Mouse (Mus musculus): Measurements from ENCODE around the gene Adk. TPM values are rescaled to one million over a fixed set of nuclear protein-coding genes. Genes with fewer than 3 reads are reported as not detected.

The Adk gene
- polyA plus RNA-seq, 1 experiment = 27.3 TPM

- no peak overlapping the region for H3K27ac ChIP-seq (ENCODE audit: control insufficient read depth, insufficient read depth, low read depth, low read length, poor library complexity)
- no peak for TF ChIP-seq POLR2A (IDR thresholded peaks at IDR 0.05; ENCODE audit: borderline replicate concordance, control insufficient read depth, low read depth, low read length)
- TF ChIP-seq CTCF (IDR thresholded peaks at IDR 0.05; ENCODE audit: control insufficient read depth, insufficient read depth, low read length) = no peak
These were observed 331.5 kb downstream of the Adk start for GRCm38 (mm10) chr14:21383701-21384428.

GRCm38 (mm10) chr14:21399506-21399905, 347.1 kb downstream of the Adk start:
- TF ChIP-seq POLR2A (IDR thresholded peaks at IDR 0.05; ENCODE audit: borderline replicate concordance, control insufficient read depth, low read depth, low read length) (no peak), CTCF (IDR thresholded peaks at IDR 0.05; ENCODE audit: control insufficient read depth, insufficient read depth, low read length) (no peak)
- Histone ChIP-seq H3K27ac (ENCODE audit: control insufficient read depth, insufficient read depth, low read depth, low read length, poor library complexity) (no peak overlapping the region), H3K4me3 (replicated peaks; ENCODE audit: control insufficient read depth, low read depth, low read length) (no peak overlapping the region), H3K4me1 (ENCODE audit: control insufficient read depth, insufficient read depth, low read length) (no peaks in the 10 kb centered on the region)
- WGBS = 92% methylated on average over 7 of the region's 7 CpGs

More at GRCm38 (mm10) chr14:21383701-21384428, 331.5 kb downstream of the Adk start:
- 91% methylated on average over 5 of the region's 5 CpGs for WGBS
- no peak overlapping the region for H3K4me3 ChIP-seq (replicated peaks; ENCODE audit: control insufficient read depth, low read depth, low read length)
- no peaks in the 10 kb centered on the region for H3K4me1 ChIP-seq (ENCODE audit: control insufficient read depth, insufficient read depth, low read length)

GRCm38 (mm10) chr14:21402157-21402601, 349.8 kb downstream of the Adk start:
- WGBS = 80% methylated on average over 8 of the region's 8 CpGs
- no peak overlapping the region for H3K4me3 ChIP-seq (replicated peaks; ENCODE audit: control insufficient read depth, low read depth, low read length)
- TF ChIP-seq CTCF (IDR thresholded peaks at IDR 0.05; ENCODE audit: control insufficient read depth, insufficient read depth, low read length) (no peak), POLR2A (IDR thresholded peaks at IDR 0.05; ENCODE audit: borderline replicate concordance, control insufficient read depth, low read depth, low read length) (no peak)
- no peaks in the 10 kb centered on the region for H3K4me1 ChIP-seq (ENCODE audit: control insufficient read depth, insufficient read depth, low read length)
- no peak overlapping the region for H3K27ac ChIP-seq (ENCODE audit: control insufficient read depth, insufficient read depth, low read depth, low read length, poor library complexity)

- Histone ChIP-seq H3K4me1 (ENCODE audit: control insufficient read depth, insufficient read depth, low read length) (no peaks in the 10 kb centered on the region), H3K27ac (ENCODE audit: control insufficient read depth, insufficient read depth, low read depth, low read length, poor library complexity) (no peak overlapping the region), H3K4me3 (replicated peaks; ENCODE audit: control insufficient read depth, low read depth, low read length) (no peak overlapping the region)
- 89% methylated on average over 8 of the region's 8 CpGs for whole genome bisulfite sequencing
- TF ChIP-seq POLR2A (IDR thresholded peaks at IDR 0.05; ENCODE audit: borderline replicate concordance, control insufficient read depth, low read depth, low read length) (no peak), CTCF (IDR thresholded peaks at IDR 0.05; ENCODE audit: control insufficient read depth, insufficient read depth, low read length) (no peak)
These were observed 350.4 kb downstream of the Adk start for GRCm38 (mm10) chr14:21402621-21403405.

GRCm38 (mm10) chr14:21406946-21407345, 354.6 kb downstream of the Adk start:
- no peak for TF ChIP-seq CTCF (IDR thresholded peaks at IDR 0.05; ENCODE audit: control insufficient read depth, insufficient read depth, low read length)
- no peak for TF ChIP-seq POLR2A (IDR thresholded peaks at IDR 0.05; ENCODE audit: borderline replicate concordance, control insufficient read depth, low read depth, low read length)
- 91% methylated on average over 5 of the region's 5 CpGs for WGBS
- Histone ChIP-seq H3K4me3 (replicated peaks; ENCODE audit: control insufficient read depth, low read depth, low read length) (no peak overlapping the region), H3K27ac (ENCODE audit: control insufficient read depth, insufficient read depth, low read depth, low read length, poor library complexity) (no peak overlapping the region), H3K4me1 (ENCODE audit: control insufficient read depth, insufficient read depth, low read length) (no peaks in the 10 kb centered on the region)

GRCm38 (mm10) chr14:21408846-21409245, 356.5 kb downstream of the Adk start:
- no peak for TF ChIP-seq POLR2A (IDR thresholded peaks at IDR 0.05; ENCODE audit: borderline replicate concordance, control insufficient read depth, low read depth, low read length)
- no peak for TF ChIP-seq CTCF (IDR thresholded peaks at IDR 0.05; ENCODE audit: control insufficient read depth, insufficient read depth, low read length)
- no peak overlapping the region for H3K27ac ChIP-seq (ENCODE audit: control insufficient read depth, insufficient read depth, low read depth, low read length, poor library complexity)
- H3K4me3 ChIP-seq (replicated peaks; ENCODE audit: control insufficient read depth, low read depth, low read length) = no peak overlapping the region
- 80% methylated on average over 4 of the region's 4 CpGs for WGBS
- no peaks in the 10 kb centered on the region for H3K4me1 ChIP-seq (ENCODE audit: control insufficient read depth, insufficient read depth, low read length)

GRCm38 (mm10) chr14:21410769-21411477, 358.5 kb downstream of the Adk start:
- TF ChIP-seq POLR2A (IDR thresholded peaks at IDR 0.05; ENCODE audit: borderline replicate concordance, control insufficient read depth, low read depth, low read length) = no peak
- TF ChIP-seq CTCF (IDR thresholded peaks at IDR 0.05; ENCODE audit: control insufficient read depth, insufficient read depth, low read length) = no peak
- Histone ChIP-seq H3K27ac (ENCODE audit: control insufficient read depth, insufficient read depth, low read depth, low read length, poor library complexity) (no peak overlapping the region), H3K4me1 (ENCODE audit: control insufficient read depth, insufficient read depth, low read length) (no peaks in the 10 kb centered on the region), H3K4me3 (replicated peaks; ENCODE audit: control insufficient read depth, low read depth, low read length) (no peak overlapping the region)
- 83% methylated on average over 7 of the region's 7 CpGs for WGBS

GRCm38 (mm10) chr14:21411524-21411923, 359.1 kb downstream of the Adk start:
- WGBS = 86% methylated on average over 6 of the region's 6 CpGs
- Histone ChIP-seq H3K4me3 (replicated peaks; ENCODE audit: control insufficient read depth, low read depth, low read length) (no peak overlapping the region), H3K4me1 (ENCODE audit: control insufficient read depth, insufficient read depth, low read length) (no peaks in the 10 kb centered on the region), H3K27ac (ENCODE audit: control insufficient read depth, insufficient read depth, low read depth, low read length, poor library complexity) (no peak overlapping the region)
- TF ChIP-seq POLR2A (IDR thresholded peaks at IDR 0.05; ENCODE audit: borderline replicate concordance, control insufficient read depth, low read depth, low read length) = no peak
- no peak for TF ChIP-seq CTCF (IDR thresholded peaks at IDR 0.05; ENCODE audit: control insufficient read depth, insufficient read depth, low read length)
